Mouse (Mus musculus): Measurements from ENCODE around the gene Rpa2. TPM values are rescaled to one million over a fixed set of nuclear protein-coding genes. Genes with fewer than 3 reads are reported as not detected.
"Not testable (repeated sequence)": the region's sequence is repeated elsewhere in the genome, so short reads cannot be mapped to it uniquely, and the experiment has no call there.

Gene Rpa2
- polyA plus RNA-seq, 1 experiment from 2014 or later: 108 TPM

DNA sequence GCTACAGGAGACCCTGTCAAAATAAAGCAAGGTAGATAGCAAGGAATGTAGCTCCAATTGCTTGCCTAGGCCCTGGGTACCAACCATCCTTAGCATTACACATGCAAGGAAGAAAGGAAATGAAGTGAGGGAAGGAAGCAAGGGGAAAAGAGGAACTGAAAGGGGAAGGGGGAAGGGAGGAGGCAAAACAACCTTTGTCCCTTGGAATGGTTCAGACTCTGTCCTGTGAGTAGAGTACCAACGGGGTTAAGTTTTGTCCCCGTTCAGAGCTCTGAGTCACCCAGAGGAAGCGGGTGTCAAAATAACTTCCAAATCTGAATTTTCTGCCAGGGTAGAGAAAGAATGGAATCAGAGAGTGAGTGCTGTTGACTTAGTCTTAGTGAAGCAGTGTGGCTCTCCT is 7.8 kb upstream of the Rpa2 start:
- WGBS: 58% methylated on average over 3 of the region's 3 CpGs
- no peak overlapping the region for H3K4me2 ChIP-seq (replicated peaks; ENCODE audit: low read depth, low read length)
- peaks cover 6% of the 10 kb centered on the region; the same call in 1 of the 2 replicates for H3K4me1 ChIP-seq (ENCODE audit: insufficient read depth, low read length)
- no peak overlapping the region for H3K27ac ChIP-seq (ENCODE audit: low read length)
- ATAC-seq (ENCODE audit: low FRiP score, low TSS enrichment): no peak
- H3K27me3 ChIP-seq (ENCODE audit: insufficient read depth, low read length): peaks cover 5% of the 10 kb centered on the region; the same call in 1 of the 2 replicates
- no peaks in the 10 kb centered on the region for H3K36me3 ChIP-seq (ENCODE audit: insufficient read depth, low read length)
- H3K9ac ChIP-seq (replicated peaks; ENCODE audit: low read length): no peak overlapping the region
- H3K9me3 ChIP-seq (ENCODE audit: low read length): no peaks in the 10 kb centered on the region
- no peak overlapping the region for H3K4me3 ChIP-seq (ENCODE audit: low read length)

DNA sequence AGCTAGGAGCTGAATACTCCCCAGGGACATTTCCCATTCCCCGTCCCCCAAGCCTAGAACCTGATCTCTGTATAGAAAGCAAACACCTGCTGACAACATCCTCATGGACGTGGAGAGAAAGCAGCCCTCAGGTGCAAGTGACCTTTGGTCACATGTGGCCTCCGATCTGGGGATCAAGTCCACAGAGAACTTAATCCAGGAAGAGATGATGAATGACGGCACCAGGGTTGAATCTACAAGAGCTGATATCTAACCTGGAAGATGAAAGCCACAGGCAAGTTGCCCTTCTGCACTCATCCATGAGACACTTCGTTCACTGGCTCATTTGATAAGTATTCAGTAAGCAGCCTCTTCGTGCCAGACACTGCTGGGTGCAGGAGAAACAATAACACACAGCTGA is 5.5 kb upstream of the Rpa2 start:
- no peaks in the 10 kb centered on the region for H3K9me3 ChIP-seq (ENCODE audit: low read length)
- H3K9ac ChIP-seq (replicated peaks; ENCODE audit: low read length): no peak overlapping the region
- peaks cover under 1% of the 10 kb centered on the region; the same call in 1 of the 2 replicates for H3K4me1 ChIP-seq (ENCODE audit: insufficient read depth, low read length)
- ATAC-seq (ENCODE audit: low FRiP score, low TSS enrichment): no peak
- peaks cover under 1% of the 10 kb centered on the region; the same call in 1 of the 2 replicates for H3K27me3 ChIP-seq (ENCODE audit: insufficient read depth, low read length)
- H3K36me3 ChIP-seq (ENCODE audit: insufficient read depth, low read length): no peaks in the 10 kb centered on the region
- no peak overlapping the region for H3K4me3 ChIP-seq (ENCODE audit: low read length)
- H3K4me2 ChIP-seq (replicated peaks; ENCODE audit: low read depth, low read length): no peak overlapping the region
- H3K27ac ChIP-seq (ENCODE audit: low read length): no peak overlapping the region
- 59% methylated on average over 6 of the region's 6 CpGs for WGBS

GRCm38 (mm10) chr4:132763125-132763524 is 5.0 kb upstream of the Rpa2 start:
- H3K4me2 ChIP-seq (replicated peaks; ENCODE audit: low read depth, low read length): not testable (repeated sequence)
- 93% methylated on average over 3 of the region's 3 CpGs for WGBS

GRCm38 (mm10) chr4:132771776-132772175 is 3.6 kb downstream of the Rpa2 start:
- H3K36me3 ChIP-seq (ENCODE audit: insufficient read depth, low read length): peaks cover 56% of the 10 kb centered on the region
- H3K9ac ChIP-seq (replicated peaks; ENCODE audit: low read length): no peak overlapping the region
- ATAC-seq (ENCODE audit: low FRiP score, low TSS enrichment): no peak
- H3K4me1 ChIP-seq (ENCODE audit: insufficient read depth, low read length): peaks cover 10% of the 10 kb centered on the region
- H3K4me2 ChIP-seq (replicated peaks; ENCODE audit: low read depth, low read length): no peak overlapping the region
- H3K9me3 ChIP-seq (ENCODE audit: low read length): no peaks in the 10 kb centered on the region
- no peaks in the 10 kb centered on the region for H3K27me3 ChIP-seq (ENCODE audit: insufficient read depth, low read length)
- no peak overlapping the region for H3K4me3 ChIP-seq (ENCODE audit: low read length)
- WGBS: 92% methylated on average over 9 of the region's 9 CpGs
- no peak overlapping the region for H3K27ac ChIP-seq (ENCODE audit: low read length)

More at GRCm38 (mm10) chr4:132763125-132763524, 5.0 kb upstream of the Rpa2 start:
- not testable (repeated sequence) for H3K36me3 ChIP-seq (ENCODE audit: insufficient read depth, low read length); ATAC-seq (ENCODE audit: low FRiP score, low TSS enrichment); H3K27me3 ChIP-seq (ENCODE audit: insufficient read depth, low read length); H3K9ac ChIP-seq (replicated peaks; ENCODE audit: low read length); H3K27ac ChIP-seq (ENCODE audit: low read length); H3K9me3 ChIP-seq (ENCODE audit: low read length); H3K4me3 ChIP-seq (ENCODE audit: low read length); H3K4me1 ChIP-seq (ENCODE audit: insufficient read depth, low read length)

GRCm38 (mm10) chr4:132774905-132775304 is 6.8 kb downstream of the Rpa2 start:
- ATAC-seq (ENCODE audit: low FRiP score, low TSS enrichment): no peak
- Histone ChIP-seq H3K4me1 (ENCODE audit: insufficient read depth, low read length) (no peaks in the 10 kb centered on the region), H3K9me3 (ENCODE audit: low read length) (no peaks in the 10 kb centered on the region), H3K9ac (replicated peaks; ENCODE audit: low read length) (no peak overlapping the region), H3K4me3 (ENCODE audit: low read length) (no peak overlapping the region), H3K36me3 (ENCODE audit: insufficient read depth, low read length) (peaks cover 85% of the 10 kb centered on the region), H3K4me2 (replicated peaks; ENCODE audit: low read depth, low read length) (no peak overlapping the region), H3K27ac (ENCODE audit: low read length) (no peak overlapping the region), H3K27me3 (ENCODE audit: insufficient read depth, low read length) (no peaks in the 10 kb centered on the region)
- 92% methylated on average over 3 of the region's 3 CpGs for WGBS

GRCm38 (mm10) chr4:132776764-132777163 is 8.6 kb downstream of the Rpa2 start:
- H3K4me2 ChIP-seq (replicated peaks; ENCODE audit: low read depth, low read length): no peak overlapping the region
- no peak overlapping the region for H3K4me3 ChIP-seq (ENCODE audit: low read length)
- WGBS: 86% methylated on average over 5 of the region's 5 CpGs
- no peak overlapping the region for H3K27ac ChIP-seq (ENCODE audit: low read length)
- no peaks in the 10 kb centered on the region for H3K4me1 ChIP-seq (ENCODE audit: insufficient read depth, low read length)
- no peak for ATAC-seq (ENCODE audit: low FRiP score, low TSS enrichment)
- H3K27me3 ChIP-seq (ENCODE audit: insufficient read depth, low read length): no peaks in the 10 kb centered on the region
- H3K9ac ChIP-seq (replicated peaks; ENCODE audit: low read length): no peak overlapping the region
- H3K9me3 ChIP-seq (ENCODE audit: low read length): no peaks in the 10 kb centered on the region
- peaks cover 75% of the 10 kb centered on the region for H3K36me3 ChIP-seq (ENCODE audit: insufficient read depth, low read length)

GRCm38 (mm10) chr4:132778562-132779201 is 10.6 kb downstream of the Rpa2 start:
- 81% methylated on average over 6 of the region's 6 CpGs for WGBS
- no peak overlapping the region for H3K4me3 ChIP-seq (ENCODE audit: low read length)
- no peaks in the 10 kb centered on the region for H3K27me3 ChIP-seq (ENCODE audit: insufficient read depth, low read length)
- H3K4me2 ChIP-seq (replicated peaks; ENCODE audit: low read depth, low read length): no peak overlapping the region
- H3K4me1 ChIP-seq (ENCODE audit: insufficient read depth, low read length): no peaks in the 10 kb centered on the region
- no peak overlapping the region for H3K27ac ChIP-seq (ENCODE audit: low read length)
- H3K36me3 ChIP-seq (ENCODE audit: insufficient read depth, low read length): peaks cover 57% of the 10 kb centered on the region
- no peak overlapping the region for H3K9ac ChIP-seq (replicated peaks; ENCODE audit: low read length)
- no peaks in the 10 kb centered on the region for H3K9me3 ChIP-seq (ENCODE audit: low read length)
- no peak for ATAC-seq (ENCODE audit: low FRiP score, low TSS enrichment)

GRCm38 (mm10) chr4:132780288-132780687 is 12.2 kb downstream of the Rpa2 start:
- ATAC-seq (ENCODE audit: low FRiP score, low TSS enrichment): no peak
- H3K4me2 ChIP-seq (replicated peaks; ENCODE audit: low read depth, low read length): no peak overlapping the region
- WGBS: 95% methylated on average over 4 of the region's 4 CpGs
- no peak overlapping the region for H3K9ac ChIP-seq (replicated peaks; ENCODE audit: low read length)
- H3K27me3 ChIP-seq (ENCODE audit: insufficient read depth, low read length): no peaks in the 10 kb centered on the region
- no peak overlapping the region for H3K27ac ChIP-seq (ENCODE audit: low read length)
- no peak overlapping the region for H3K4me3 ChIP-seq (ENCODE audit: low read length)
- no peaks in the 10 kb centered on the region for H3K9me3 ChIP-seq (ENCODE audit: low read length)
- H3K4me1 ChIP-seq (ENCODE audit: insufficient read depth, low read length): no peaks in the 10 kb centered on the region
- peaks cover 43% of the 10 kb centered on the region for H3K36me3 ChIP-seq (ENCODE audit: insufficient read depth, low read length)

GRCm38 (mm10) chr4:132783732-132784131 is 15.6 kb downstream of the Rpa2 start:
- H3K4me3 ChIP-seq (ENCODE audit: low read length): no peak overlapping the region
- H3K9ac ChIP-seq (replicated peaks; ENCODE audit: low read length): no peak overlapping the region
- no peak overlapping the region for H3K4me2 ChIP-seq (replicated peaks; ENCODE audit: low read depth, low read length)
- no peaks in the 10 kb centered on the region for H3K27me3 ChIP-seq (ENCODE audit: insufficient read depth, low read length)
- ATAC-seq (ENCODE audit: low FRiP score, low TSS enrichment): no peak
- H3K9me3 ChIP-seq (ENCODE audit: low read length): no peaks in the 10 kb centered on the region
- H3K4me1 ChIP-seq (ENCODE audit: insufficient read depth, low read length): no peaks in the 10 kb centered on the region
- WGBS: 77% methylated on average over 2 of the region's 2 CpGs
- H3K36me3 ChIP-seq (ENCODE audit: insufficient read depth, low read length): peaks cover 10% of the 10 kb centered on the region
- H3K27ac ChIP-seq (ENCODE audit: low read length): no peak overlapping the region

DNA sequence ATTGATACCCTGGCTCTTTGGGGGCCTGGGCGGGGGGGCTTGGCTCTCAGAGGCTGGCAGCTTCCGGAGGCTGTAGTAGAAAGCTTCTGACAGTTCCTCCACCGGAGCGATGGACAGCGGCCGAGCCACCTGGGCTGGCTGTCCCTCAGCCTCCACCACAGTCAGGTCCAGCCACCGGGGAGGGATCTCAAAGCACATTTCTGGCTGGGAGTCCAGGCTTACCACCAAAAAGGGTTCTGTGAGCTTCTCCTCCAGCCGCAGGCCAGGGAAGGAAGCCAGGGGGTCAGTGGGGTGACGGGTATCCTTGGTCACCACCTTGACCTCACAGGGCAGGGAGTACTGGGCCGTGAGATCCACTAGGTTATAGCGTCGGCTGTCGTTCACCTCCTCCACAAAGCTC is 17.1 kb downstream of the Rpa2 start:
- Histone ChIP-seq H3K4me2 (replicated peaks; ENCODE audit: low read depth, low read length) (no peak overlapping the region), H3K4me3 (ENCODE audit: low read length) (no peak overlapping the region), H3K27me3 (ENCODE audit: insufficient read depth, low read length) (no peaks in the 10 kb centered on the region), H3K27ac (ENCODE audit: low read length) (no peak overlapping the region), H3K36me3 (ENCODE audit: insufficient read depth, low read length) (no peaks in the 10 kb centered on the region), H3K9me3 (ENCODE audit: low read length) (no peaks in the 10 kb centered on the region), H3K9ac (replicated peaks; ENCODE audit: low read length) (no peak overlapping the region), H3K4me1 (ENCODE audit: insufficient read depth, low read length) (no peaks in the 10 kb centered on the region)
- ATAC-seq (ENCODE audit: low FRiP score, low TSS enrichment): no peak
- 72% methylated on average over 13 of the region's 13 CpGs for WGBS
